Mouse (Mus musculus) MEL (cell line): ENCODE results near the gene Ddx1. TPM values are rescaled to one million over a fixed set of nuclear protein-coding genes. Genes with fewer than 3 reads are reported as not detected.

Experiments used
- DNase-seq: peaks from one replicate; pipeline ENCODE4 v3.0.0; 2011; ENCODE audit warnings: low read depth, low spot score
- H3K27ac ChIP-seq: 2 replicates; pipeline ENCODE4 v1.5.1; 2012; ENCODE audit warnings: low read depth, mild to moderate bottlenecking, control low read depth, low read length, moderate library complexity; ENCODE audit not compliant: control insufficient read depth
- H3K27me3 ChIP-seq, 2 experiments: fragments of 150-350 bp in 1 of 2; sonication (generic) in 1 of 2; 2 replicates each; pipeline ENCODE4 v1.6.1; 2012; ENCODE audit warnings: low read length in 2 of 2, mild to moderate bottlenecking in 2 of 2, improper control_type of control experiment in 1 of 2, moderate library complexity in 1 of 2; ENCODE audit not compliant: insufficient read depth in 2 of 2, control insufficient read depth in 1 of 2
- H3K36me3 ChIP-seq, 2 experiments: 2 replicates each; pipeline ENCODE4 v1.6.1; 2012 to 2014; ENCODE audit warnings: low read length in 2 of 2, improper control_type of control experiment in 1 of 2, inconsistent platforms in 1 of 2, mild to moderate bottlenecking in 1 of 2; ENCODE audit not compliant: insufficient read depth in 2 of 2, control insufficient read depth in 1 of 2
- H3K4me1 ChIP-seq, 2 experiments: fragments of 150-350 bp in 1 of 2; sonication (generic) in 1 of 2; 2 replicates each; pipeline ENCODE4 v1.6.1; 2012; ENCODE audit warnings: low read length in 2 of 2, improper control_type of control experiment in 1 of 2, mild to moderate bottlenecking in 1 of 2; ENCODE audit not compliant: insufficient read depth in 2 of 2, control insufficient read depth in 1 of 2
- H3K4me3 ChIP-seq, 2 experiments: fragments of 150-350 bp in 1 of 2; sonication (generic) in 1 of 2; 2 replicates each; pipeline ENCODE4 v1.5.1; 2012; ENCODE audit warnings: low read depth in 2 of 2, low read length in 2 of 2, mild to moderate bottlenecking in 2 of 2, moderate library complexity in 2 of 2, control low read depth in 1 of 2, improper control_type of control experiment in 1 of 2; ENCODE audit not compliant: control insufficient read depth in 1 of 2, insufficient read depth in 1 of 2
- H3K79me2 ChIP-seq: 2 replicates; pipeline ENCODE4 v1.6.1; 2012; ENCODE audit warnings: mild to moderate bottlenecking, low read length, moderate library complexity; ENCODE audit not compliant: control insufficient read depth, poor library complexity, insufficient read depth
- H3K9ac ChIP-seq: 2 replicates; pipeline ENCODE4 v1.6.1; 2012; ENCODE audit warnings: low read depth, mild to moderate bottlenecking, control low read depth, low read length, moderate library complexity; ENCODE audit not compliant: control insufficient read depth, poor library complexity, severe bottlenecking
- H3K9me3 ChIP-seq: fragments of 150-350 bp; sonication (generic); replicated peaks from 2 replicates; pipeline ENCODE4 v1.6.1; 2012; ENCODE audit warnings: mild to moderate bottlenecking, low read length, improper control_type of control experiment, moderate library complexity; ENCODE audit not compliant: insufficient read depth
- E2F4 ChIP-seq: IDR thresholded peaks from 2 replicates; pipeline ENCODE4 v1.6.1; 2011; ENCODE audit warnings: low read depth, low read length, improper control_type of control experiment, borderline replicate concordance
- ETS1 ChIP-seq: IDR thresholded peaks from 2 replicates; pipeline ENCODE4 v1.6.1; 2012; ENCODE audit warnings: low read depth, mild to moderate bottlenecking, inconsistent platforms, low read length, improper control_type of control experiment, moderate library complexity
- GABPA ChIP-seq: IDR thresholded peaks from 2 replicates; pipeline ENCODE4 v1.6.1; 2012; ENCODE audit warnings: low read depth, mild to moderate bottlenecking, inconsistent platforms, low read length, improper control_type of control experiment, moderate library complexity
- GATA1 ChIP-seq: IDR thresholded peaks from 2 replicates; pipeline ENCODE4 v1.6.1; 2011; ENCODE audit warnings: low read depth, low read length, improper control_type of control experiment
- JUND ChIP-seq: IDR thresholded peaks from 2 replicates; pipeline ENCODE4 v1.6.1; 2011; ENCODE audit warnings: low read depth, mild to moderate bottlenecking, improper control_type of control experiment, low read length
- MAX ChIP-seq: IDR thresholded peaks from 2 replicates; pipeline ENCODE4 v1.6.1; 2011; ENCODE audit warnings: low read length, improper control_type of control experiment
- MYC ChIP-seq: IDR thresholded peaks from 2 replicates; pipeline ENCODE4 v1.6.1; 2011; ENCODE audit warnings: low read depth, mild to moderate bottlenecking, low read length, improper control_type of control experiment, moderate library complexity
- NELFE ChIP-seq: IDR thresholded peaks from 2 replicates; pipeline ENCODE4 v1.6.1; 2011; ENCODE audit warnings: low read depth, low read length, improper control_type of control experiment
- NRF1 ChIP-seq: IDR thresholded peaks from 2 replicates; pipeline ENCODE4 v1.6.1; 2014; ENCODE audit warnings: low read depth, mild to moderate bottlenecking, inconsistent platforms, low read length, improper control_type of control experiment, moderate library complexity; ENCODE audit not compliant: poor library complexity, insufficient read depth, severe bottlenecking
- POLR2AphosphoS2 ChIP-seq: IDR thresholded peaks from 2 replicates; pipeline ENCODE4 v1.6.1; 2011; ENCODE audit warnings: low read length, improper control_type of control experiment
- SIN3A ChIP-seq: IDR thresholded peaks from 2 replicates; pipeline ENCODE4 v1.6.1; 2012; ENCODE audit warnings: low read length, improper control_type of control experiment, inconsistent platforms
- SMC3 ChIP-seq: IDR thresholded peaks from 2 replicates; pipeline ENCODE4 v1.6.1; 2011; ENCODE audit warnings: low read depth, low read length, improper control_type of control experiment
- TAL1 ChIP-seq: IDR thresholded peaks from 2 replicates; pipeline ENCODE4 v1.6.1; 2012; ENCODE audit warnings: mild to moderate bottlenecking, inconsistent platforms, low read length, moderate library complexity, mixed read lengths
- TCF12 ChIP-seq: IDR thresholded peaks from 2 replicates; pipeline ENCODE4 v1.6.1; 2014; ENCODE audit warnings: low read depth, mild to moderate bottlenecking, inconsistent platforms, low read length, improper control_type of control experiment, moderate library complexity
- USF1 ChIP-seq: IDR thresholded peaks from 2 replicates; pipeline ENCODE4 v1.6.1; 2014; ENCODE audit warnings: low read depth, mild to moderate bottlenecking, inconsistent platforms, low read length, improper control_type of control experiment, moderate library complexity
- polyA plus RNA-seq, 2 experiments: library from polyadenylated mRNA; stranded (reverse) in 1 of 2; unstranded in 1 of 2; fragments of >175 nt in 1 of 2; fragments of >200 nt in 1 of 2; gene quantifications; 2 replicates each; pipeline versions ENCODE4 v1.2.1 to v1.2.4; 2012; ENCODE audit warnings: low replicate concordance in 2 of 2, low read depth in 1 of 2; ENCODE audit not compliant: insufficient read length in 2 of 2, insufficient read depth in 1 of 2, missing spikeins in 1 of 2
- total RNA-seq: library from RNA; depleted of rRNA; stranded (reverse); fragments of 300-350 nt; gene quantifications from 2 replicates; pipeline ENCODE4 v1.2.3, GENCODE M21; 2012

Ddx1 gene
- total and polyA plus RNA-seq, 3 experiments, result 75.4 to 1,375 (median 134) TPM

- Histone ChIP-seq H3K79me2 (no peaks in the 10 kb centered on the region), H3K9ac (no peak overlapping the region), H3K36me3 (no peaks in the 10 kb centered on the region), H3K4me1 (no peaks in the 10 kb centered on the region), H3K9me3 (no peaks in the 10 kb centered on the region), H3K27me3 (peaks cover 0 to 3% of the 10 kb centered on the region in 2 experiments; a peak in 2 of 4 replicates), H3K27ac (no peak overlapping the region), H3K4me3 (no peak overlapping the region)
- no peak for DNase-seq
- TF ChIP-seq NRF1, result no peak
- TF ChIP-seq SIN3A, result no peak
- no peak for TF ChIP-seq MYC
- no peak for TF ChIP-seq ETS1
These were observed 48.4 kb downstream of the Ddx1 start for GRCm38 (mm10) chr12:13200576-13200975.

- no peaks in the 10 kb centered on the region for H3K79me2 ChIP-seq
- DNase-seq, result no peak
- H3K9ac ChIP-seq, result no peak overlapping the region
- H3K27me3 ChIP-seq, result peaks cover 0 to 3% of the 10 kb centered on the region in 2 experiments; a peak in 2 of 4 replicates
- no peaks in the 10 kb centered on the region for H3K9me3 ChIP-seq
- H3K36me3 ChIP-seq, result no peaks in the 10 kb centered on the region
- no peak overlapping the region for H3K27ac ChIP-seq
- TF ChIP-seq NELFE, result no peak
- TF ChIP-seq SMC3, result no peak
- TF ChIP-seq TAL1, result no peak
- no peak for TF ChIP-seq GABPA
- no peak for TF ChIP-seq MAX
- no peak for TF ChIP-seq E2F4
- TF ChIP-seq GATA1, result no peak
- TF ChIP-seq ETS1, result no peak
- TF ChIP-seq USF1, result no peak
- no peak for TF ChIP-seq SIN3A
- TF ChIP-seq TCF12, result no peak
- no peak for TF ChIP-seq POLR2AphosphoS2
- TF ChIP-seq JUND, result no peak
- no peak overlapping the region for H3K4me3 ChIP-seq
- no peaks in the 10 kb centered on the region for H3K4me1 ChIP-seq
These were observed 49.4 kb downstream of the Ddx1 start for GRCm38 (mm10) chr12:13199338-13200301.
